Mouse (Mus musculus): Measurements from ENCODE around the gene Zfp931. TPM values are rescaled to one million over a fixed set of nuclear protein-coding genes. Genes with fewer than 3 reads are reported as not detected.
"Not testable (repeated sequence)": the region's sequence is repeated elsewhere in the genome, so short reads cannot be mapped to it uniquely, and the experiment has no call there.

Zfp931 gene
- polyA plus RNA-seq (2012; rRNA removed) = 17.1 and 19.5 TPM in 2 replicates

GRCm38 (mm10) chr2:178078166-178078717 is at the start of gene Zfp931:
Gene Zfp931 (minus strand): TSS chr2:178078476.
- H3K4me1 ChIP-seq (ENCODE audit: control insufficient read depth, insufficient read depth, low read length); H3K27me3 ChIP-seq (ENCODE audit: control insufficient read depth, insufficient read depth, low read length); H3K27ac ChIP-seq (ENCODE audit: insufficient read depth, low read length): not testable (repeated sequence)
- DNase-seq = peak; percentile 32 to 39
- H3K4me3 ChIP-seq (replicated peaks; ENCODE audit: insufficient read depth, low read depth, low read length) = peak within 1 kb of the TSS; percentile 52
- 0% methylated on average over 12 of the region's 14 CpGs for WGBS

GRCm38 (mm10) chr2:178126041-178126820 is 48.0 kb upstream of the Zfp931 start:
- H3K27ac ChIP-seq (ENCODE audit: insufficient read depth, low read length) = no peak overlapping the region
- WGBS = 94% methylated on average over 7 of the region's 7 CpGs

GRCm38 (mm10) chr2:178125427-178125826 is 47.2 kb upstream of the Zfp931 start:
- Histone ChIP-seq H3K4me3 (replicated peaks; ENCODE audit: insufficient read depth, low read depth, low read length) (no peak overlapping the region), H3K27ac (ENCODE audit: insufficient read depth, low read length) (no peak overlapping the region), H3K27me3 (ENCODE audit: control insufficient read depth, insufficient read depth, low read length) (no peaks in the 10 kb centered on the region), H3K4me1 (ENCODE audit: control insufficient read depth, insufficient read depth, low read length) (peaks cover 63% of the 10 kb centered on the region)
- no peak for TF ChIP-seq POLR2A (IDR thresholded peaks at IDR 0.05; ENCODE audit: borderline replicate concordance, insufficient read depth, low read length)
- TF ChIP-seq CTCF (IDR thresholded peaks at IDR 0.05; ENCODE audit: borderline replicate concordance, insufficient read depth, low read depth, low read length) = no peak
- peak; percentile 23 to 28 for DNase-seq
- 76% methylated on average over 8 of the region's 8 CpGs for WGBS

More at GRCm38 (mm10) chr2:178126041-178126820, 48.0 kb upstream of the Zfp931 start:
- TF ChIP-seq POLR2A (IDR thresholded peaks at IDR 0.05; ENCODE audit: borderline replicate concordance, insufficient read depth, low read length) (no peak), CTCF (IDR thresholded peaks at IDR 0.05; ENCODE audit: borderline replicate concordance, insufficient read depth, low read depth, low read length) (no peak)
- peaks cover 62% of the 10 kb centered on the region for H3K4me1 ChIP-seq (ENCODE audit: control insufficient read depth, insufficient read depth, low read length)
- H3K27me3 ChIP-seq (ENCODE audit: control insufficient read depth, insufficient read depth, low read length) = no peaks in the 10 kb centered on the region
- peak; percentile 10 to 17 for DNase-seq
- H3K4me3 ChIP-seq (replicated peaks; ENCODE audit: insufficient read depth, low read depth, low read length) = no peak overlapping the region

GRCm38 (mm10) chr2:178123466-178123865 is 45.2 kb upstream of the Zfp931 start:
- peak in 1 of 2 experiments; percentile 30 for DNase-seq
- Histone ChIP-seq H3K4me3 (replicated peaks; ENCODE audit: insufficient read depth, low read depth, low read length) (no peak overlapping the region), H3K27me3 (ENCODE audit: control insufficient read depth, insufficient read depth, low read length) (no peaks in the 10 kb centered on the region), H3K27ac (ENCODE audit: insufficient read depth, low read length) (no peak overlapping the region), H3K4me1 (ENCODE audit: control insufficient read depth, insufficient read depth, low read length) (peaks cover 50% of the 10 kb centered on the region)
- WGBS = 76% methylated on average over 15 of the region's 15 CpGs
- TF ChIP-seq CTCF (IDR thresholded peaks at IDR 0.05; ENCODE audit: borderline replicate concordance, insufficient read depth, low read depth, low read length) = no peak
- no peak for TF ChIP-seq POLR2A (IDR thresholded peaks at IDR 0.05; ENCODE audit: borderline replicate concordance, insufficient read depth, low read length)

- H3K4me3 ChIP-seq (replicated peaks; ENCODE audit: insufficient read depth, low read depth, low read length) = peak overlapping the region; percentile 2
- peak; percentile 37 for DNase-seq
- peaks cover 55% of the 10 kb centered on the region for H3K4me1 ChIP-seq (ENCODE audit: control insufficient read depth, insufficient read depth, low read length)
- no peaks in the 10 kb centered on the region for H3K27me3 ChIP-seq (ENCODE audit: control insufficient read depth, insufficient read depth, low read length)
- WGBS = 23% methylated on average over 4 of the region's 4 CpGs
- H3K27ac ChIP-seq (ENCODE audit: insufficient read depth, low read length) = peak overlapping the region; percentile 96
- TF ChIP-seq POLR2A (IDR thresholded peaks at IDR 0.05; ENCODE audit: borderline replicate concordance, insufficient read depth, low read length) (no peak), CTCF (IDR thresholded peaks at IDR 0.05; ENCODE audit: borderline replicate concordance, insufficient read depth, low read depth, low read length) (no peak)
These were observed 43.8 kb upstream of the Zfp931 start for GRCm38 (mm10) chr2:178121946-178122665.

- WGBS = 4% methylated on average over 2 of the region's 2 CpGs
- H3K27ac ChIP-seq (ENCODE audit: insufficient read depth, low read length) = peak overlapping the region; percentile 96
- peak; percentile 63 for DNase-seq
- TF ChIP-seq CTCF (IDR thresholded peaks at IDR 0.05; ENCODE audit: borderline replicate concordance, insufficient read depth, low read depth, low read length) (no peak), POLR2A (IDR thresholded peaks at IDR 0.05; ENCODE audit: borderline replicate concordance, insufficient read depth, low read length) (no peak)
- H3K27me3 ChIP-seq (ENCODE audit: control insufficient read depth, insufficient read depth, low read length) = no peaks in the 10 kb centered on the region
- H3K4me1 ChIP-seq (ENCODE audit: control insufficient read depth, insufficient read depth, low read length) = peaks cover 52% of the 10 kb centered on the region
- peak overlapping the region; percentile 88 for H3K4me3 ChIP-seq (replicated peaks; ENCODE audit: insufficient read depth, low read depth, low read length)
These were observed 43.1 kb upstream of the Zfp931 start for GRCm38 (mm10) chr2:178121375-178121688.

- TF ChIP-seq POLR2A (IDR thresholded peaks at IDR 0.05; ENCODE audit: borderline replicate concordance, insufficient read depth, low read length) (no peak), CTCF (IDR thresholded peaks at IDR 0.05; ENCODE audit: borderline replicate concordance, insufficient read depth, low read depth, low read length) (no peak)
- Histone ChIP-seq H3K27ac (ENCODE audit: insufficient read depth, low read length) (peak overlapping the region; percentile 96), H3K4me3 (replicated peaks; ENCODE audit: insufficient read depth, low read depth, low read length) (peak overlapping the region; percentile 88), H3K4me1 (ENCODE audit: control insufficient read depth, insufficient read depth, low read length) (peaks cover 48% of the 10 kb centered on the region), H3K27me3 (ENCODE audit: control insufficient read depth, insufficient read depth, low read length) (no peaks in the 10 kb centered on the region)
- WGBS = 10% methylated on average over 8 of the region's 8 CpGs
- peak; percentile 70 to 80 for DNase-seq
These were observed 42.5 kb upstream of the Zfp931 start for GRCm38 (mm10) chr2:178120651-178121374.

Data from cerebellum, adult 2 months (tissue).